26 mouse cellular contexts compared by ENCODE assay signal in genomic region chr2:168878708-168879107, GRCm38 (mm10).
DNase-seq lines count a peak whose midpoint lies in the region; ATAC-seq and TF ChIP-seq lines count a peak whose summit lies in the region.
"Had no signal": no experiment of that assay in that cellular context is flagged by ENCODE, and none has a peak within 500 bp of the region (broad histone marks: within the 10 kb centered on the region; RNA-seq: fewer than 3 reads in every experiment).

No protein-coding gene starts in this region.

- no peak overlapping the region for H3K4me3 ChIP-seq in intestine, embryonic 16.5 days (ENCODE audit: low read length)
- no peak overlapping the region for H3K4me3 ChIP-seq in intestine, postnatal 0 days (ENCODE audit: low read depth, low read length)
- H3K4me3 ChIP-seq in liver, embryonic 15.5 days (replicated peaks), result no peak overlapping the region
- no peak overlapping the region for H3K4me3 ChIP-seq in stomach, embryonic 16.5 days (replicated peaks; ENCODE audit: low read length)
- H3K4me3 ChIP-seq: embryonic facial prominence, embryonic 10.5 days; embryonic facial prominence, embryonic 13.5 days; erythroblast, embryonic 14.5 days; forebrain, embryonic 13.5 days; hindbrain, embryonic 10.5 days; hindbrain, embryonic 13.5 days had no signal

- H3K9me3 ChIP-seq in intestine, embryonic 16.5 days (ENCODE audit: control insufficient read depth, low read length), result no peaks in the 10 kb centered on the region
- no peaks in the 10 kb centered on the region for H3K9me3 ChIP-seq in intestine, postnatal 0 days (ENCODE audit: control insufficient read depth)
- H3K9me3 ChIP-seq in liver, embryonic 15.5 days (replicated peaks), result no peaks in the 10 kb centered on the region
- no peaks in the 10 kb centered on the region for H3K9me3 ChIP-seq in stomach, embryonic 16.5 days (replicated peaks; ENCODE audit: control insufficient read depth, low read length)
- H3K9me3 ChIP-seq: embryonic facial prominence, embryonic 10.5 days; embryonic facial prominence, embryonic 13.5 days; forebrain, embryonic 13.5 days; hindbrain, embryonic 10.5 days; hindbrain, embryonic 13.5 days had no signal

- no peak overlapping the region for H3K4me2 ChIP-seq in intestine, embryonic 16.5 days (ENCODE audit: low read depth, low read length)
- no peak overlapping the region for H3K4me2 ChIP-seq in intestine, postnatal 0 days (replicated peaks; ENCODE audit: low read depth)
- no peak overlapping the region for H3K4me2 ChIP-seq in liver, embryonic 15.5 days
- no peak overlapping the region for H3K4me2 ChIP-seq in stomach, embryonic 16.5 days (ENCODE audit: low read depth, low read length)
- H3K4me2 ChIP-seq: embryonic facial prominence, embryonic 13.5 days; forebrain, embryonic 13.5 days; heart, embryonic 11.5 days; hindbrain, embryonic 13.5 days had no signal

- no peak for TF ChIP-seq CTCF in intestine, postnatal 0 days (IDR thresholded peaks at IDR 0.05; ENCODE audit: low read depth)

- WGBS in intestine, embryonic 16.5 days, result 49% methylated on average over 8 of the region's 8 CpGs
- 40% methylated on average over 8 of the region's 8 CpGs for WGBS in intestine, postnatal 0 days
- WGBS in liver, embryonic 15.5 days (ENCODE audit: insufficient replicate concordance), result 67% methylated on average over 8 of the region's 8 CpGs
- WGBS in stomach, embryonic 16.5 days, result 57% methylated on average over 8 of the region's 8 CpGs

- DNase-seq in layer of hippocampus, postnatal 10 days (ENCODE audit: low spot score in 2 of 2), result no peak
- no peak for DNase-seq in heart, postnatal 25 days (ENCODE audit: low spot score)
- DNase-seq: adrenal gland, adult 8-10 months; adrenal gland, postnatal 25 days; cerebellum, adult 11-12 months; cerebellum, adult 8-10 months; cerebellum, postnatal 10 days; cerebellum, postnatal 36 days; embryo, embryonic 11 days; gastrocnemius, postnatal 14 days; heart, adult 11 months; heart, postnatal 36 days had no signal

- no peaks in the 10 kb centered on the region for H3K27me3 ChIP-seq in intestine, embryonic 16.5 days (replicated peaks; ENCODE audit: control insufficient read depth, insufficient read depth, low read length)
- no peaks in the 10 kb centered on the region for H3K27me3 ChIP-seq in intestine, postnatal 0 days (replicated peaks; ENCODE audit: control insufficient read depth, insufficient read depth, low read length)
- H3K27me3 ChIP-seq in liver, embryonic 15.5 days, result no peaks in the 10 kb centered on the region
- no peaks in the 10 kb centered on the region for H3K27me3 ChIP-seq in stomach, embryonic 16.5 days (ENCODE audit: control insufficient read depth, insufficient read depth, low read length)
- H3K27me3 ChIP-seq: embryonic facial prominence, embryonic 13.5 days; forebrain, embryonic 13.5 days had no signal

- no peak overlapping the region for H3K27ac ChIP-seq in intestine, embryonic 16.5 days (ENCODE audit: low read length)
- H3K27ac ChIP-seq in intestine, postnatal 0 days (ENCODE audit: low read depth, low read length), result no peak overlapping the region
- no peak overlapping the region for H3K27ac ChIP-seq in liver, embryonic 15.5 days (replicated peaks)
- no peak overlapping the region for H3K27ac ChIP-seq in stomach, embryonic 16.5 days (ENCODE audit: low read length)
- H3K27ac ChIP-seq: embryonic facial prominence, embryonic 10.5 days; embryonic facial prominence, embryonic 13.5 days; forebrain, embryonic 13.5 days; hindbrain, embryonic 10.5 days; hindbrain, embryonic 13.5 days had no signal

- H3K4me1 ChIP-seq in intestine, embryonic 16.5 days (ENCODE audit: control insufficient read depth, insufficient read depth, low read length), result no peaks in the 10 kb centered on the region
- H3K4me1 ChIP-seq in intestine, postnatal 0 days (replicated peaks; ENCODE audit: control insufficient read depth, insufficient read depth, low read length), result no peaks in the 10 kb centered on the region
- H3K4me1 ChIP-seq in liver, embryonic 15.5 days (replicated peaks), result no peaks in the 10 kb centered on the region; the same call in 1 of the 2 replicates
- H3K4me1 ChIP-seq in stomach, embryonic 16.5 days (ENCODE audit: control insufficient read depth, insufficient read depth, low read length), result no peaks in the 10 kb centered on the region
- H3K4me1 ChIP-seq: embryonic facial prominence, embryonic 13.5 days; forebrain, embryonic 13.5 days; hindbrain, embryonic 13.5 days had no signal

- intact Hi-C loops in heart, postnatal 25 days (cut with DNase I), result loop anchor here (10.0 kb wide), 2 partner anchors 114 to 194 kb away; partner anchors contain the start of gene Sall4

- 0 out of 2 replicates have a peak, but pooled peaks have one; percentile 18 for ATAC-seq in intestine, embryonic 16.5 days
- ATAC-seq in intestine, postnatal 0 days, result no peak
- ATAC-seq in liver, embryonic 15.5 days (ENCODE audit: insufficient read depth), result peak; percentile 40
- peak; percentile 49; the same call in 1 of the 2 replicates for ATAC-seq in stomach, embryonic 16.5 days (ENCODE audit: insufficient read depth, low FRiP score)
- ATAC-seq: activated CD4-positive, CD25-positive, alpha-beta regulatory T cell, adult 4 months; forebrain, embryonic 13.5 days; forebrain, embryonic 16.5 days; hindbrain, embryonic 16.5 days had no signal

- H3K9ac ChIP-seq in intestine, embryonic 16.5 days (ENCODE audit: low read depth, low read length), result no peak overlapping the region
- no peak overlapping the region for H3K9ac ChIP-seq in intestine, postnatal 0 days (ENCODE audit: low read depth, low read length)
- no peak overlapping the region for H3K9ac ChIP-seq in liver, embryonic 15.5 days
- no peak overlapping the region for H3K9ac ChIP-seq in stomach, embryonic 16.5 days (ENCODE audit: low read length)
- H3K9ac ChIP-seq: embryonic facial prominence, embryonic 13.5 days; forebrain, embryonic 13.5 days; hindbrain, embryonic 13.5 days had no signal

- no peaks in the 10 kb centered on the region for H3K36me3 ChIP-seq in intestine, embryonic 16.5 days (ENCODE audit: control insufficient read depth, insufficient read depth, low read length)
- no peaks in the 10 kb centered on the region for H3K36me3 ChIP-seq in intestine, postnatal 0 days (ENCODE audit: control insufficient read depth, insufficient read depth)
- no peaks in the 10 kb centered on the region for H3K36me3 ChIP-seq in liver, embryonic 15.5 days (replicated peaks)
- H3K36me3 ChIP-seq in stomach, embryonic 16.5 days (ENCODE audit: control insufficient read depth, insufficient read depth, low read length), result no peaks in the 10 kb centered on the region
- H3K36me3 ChIP-seq: embryonic facial prominence, embryonic 10.5 days; embryonic facial prominence, embryonic 13.5 days; hindbrain, embryonic 10.5 days; hindbrain, embryonic 13.5 days had no signal
